Mouse (Mus musculus): ENCODE measurements around the gene Disp2. TPM values are rescaled to one million over a fixed set of nuclear protein-coding genes. Genes with fewer than 3 reads are reported as not detected.
A peak's percentile ranks its signal among the peaks of the same experiment; 100 is the strongest.

The Disp2 gene
- polyA plus RNA-seq (2015; fragmentation: Nextera tagmentation; extraction: Ambion mirVana) = 0.26 and 0.32 TPM in 2 replicates

- Histone ChIP-seq H3K9ac (no peak within 1 kb of the TSS), H3K27me3 (peaks cover 66% of the 10 kb centered on the region), H3K4me3 (replicated peaks) (peak within 1 kb of the TSS; percentile 17; the same call in 1 of the 2 replicates), H3K4me1 (replicated peaks) (peaks cover 18% of the 10 kb centered on the region), H3K36me3 (replicated peaks) (no peaks in the 10 kb centered on the region), H3K4me2 (peak within 1 kb of the TSS; percentile 55), H3K9me3 (replicated peaks) (no peaks in the 10 kb centered on the region), H3K27ac (replicated peaks) (no peak within 1 kb of the TSS)
- ATAC-seq (ENCODE audit: insufficient read depth) = peak; percentile 68
- 11% methylated on average over 39 of the region's 39 CpGs for WGBS (ENCODE audit: insufficient replicate concordance)
Measured at GRCm38 (mm10) chr2:118779504-118780480, at the start of gene Disp2. Gene Disp2, plus strand, starts transcription at chr2:118779719.

GRCm38 (mm10) chr2:118729816-118730621 lies 49.5 kb upstream of the Disp2 start:
- Histone ChIP-seq H3K27ac (replicated peaks) (no peak overlapping the region), H3K4me3 (replicated peaks) (no peak overlapping the region), H3K4me2 (no peak overlapping the region), H3K4me1 (replicated peaks) (peaks cover 13% of the 10 kb centered on the region; the same call in 1 of the 2 replicates), H3K9me3 (replicated peaks) (no peaks in the 10 kb centered on the region), H3K9ac (no peak overlapping the region), H3K36me3 (replicated peaks) (no peaks in the 10 kb centered on the region), H3K27me3 (peaks cover 59% of the 10 kb centered on the region)
- ATAC-seq (ENCODE audit: insufficient read depth) = no peak
- WGBS (ENCODE audit: insufficient replicate concordance) = 24% methylated on average over 8 of the region's 8 CpGs

GRCm38 (mm10) chr2:118730622-118730915 lies 49.0 kb upstream of the Disp2 start:
- Histone ChIP-seq H3K4me2 (no peak overlapping the region), H3K9ac (no peak overlapping the region), H3K27ac (replicated peaks) (no peak overlapping the region), H3K4me1 (replicated peaks) (peaks cover 13% of the 10 kb centered on the region; the same call in 1 of the 2 replicates), H3K27me3 (peaks cover 59% of the 10 kb centered on the region), H3K36me3 (replicated peaks) (no peaks in the 10 kb centered on the region), H3K4me3 (replicated peaks) (no peak overlapping the region), H3K9me3 (replicated peaks) (no peaks in the 10 kb centered on the region)
- ATAC-seq (ENCODE audit: insufficient read depth) = no peak
- WGBS (ENCODE audit: insufficient replicate concordance) = 1% methylated on average over 3 of the region's 3 CpGs

GRCm38 (mm10) chr2:118731981-118732380 lies 47.5 kb upstream of the Disp2 start:
- Histone ChIP-seq H3K36me3 (replicated peaks) (no peaks in the 10 kb centered on the region), H3K27ac (replicated peaks) (no peak overlapping the region), H3K9ac (no peak overlapping the region), H3K9me3 (replicated peaks) (no peaks in the 10 kb centered on the region), H3K4me3 (replicated peaks) (no peak overlapping the region), H3K4me1 (replicated peaks) (peaks cover 13% of the 10 kb centered on the region; the same call in 1 of the 2 replicates), H3K27me3 (peaks cover 50% of the 10 kb centered on the region), H3K4me2 (no peak overlapping the region)
- ATAC-seq (ENCODE audit: insufficient read depth) = no peak
- 75% methylated on average over 5 of the region's 5 CpGs for WGBS (ENCODE audit: insufficient replicate concordance)

- WGBS (ENCODE audit: insufficient replicate concordance) = 67% methylated on average over 5 of the region's 5 CpGs
- ATAC-seq (ENCODE audit: insufficient read depth) = no peak
- Histone ChIP-seq H3K4me2 (no peak overlapping the region), H3K4me3 (replicated peaks) (no peak overlapping the region), H3K27ac (replicated peaks) (no peak overlapping the region), H3K9me3 (replicated peaks) (no peaks in the 10 kb centered on the region), H3K9ac (no peak overlapping the region), H3K4me1 (replicated peaks) (peaks cover 13% of the 10 kb centered on the region; the same call in 1 of the 2 replicates), H3K27me3 (peaks cover 36% of the 10 kb centered on the region), H3K36me3 (replicated peaks) (no peaks in the 10 kb centered on the region)
Measured at GRCm38 (mm10) chr2:118733341-118733740, 46.2 kb upstream of the Disp2 start.

GRCm38 (mm10) chr2:118740341-118740740 lies 39.2 kb upstream of the Disp2 start:
- Histone ChIP-seq H3K4me3 (replicated peaks) (no peak overlapping the region), H3K36me3 (replicated peaks) (no peaks in the 10 kb centered on the region), H3K4me2 (no peak overlapping the region), H3K27ac (replicated peaks) (no peak overlapping the region), H3K9me3 (replicated peaks) (no peaks in the 10 kb centered on the region), H3K4me1 (replicated peaks) (peaks cover 16% of the 10 kb centered on the region), H3K9ac (no peak overlapping the region), H3K27me3 (peaks cover 45% of the 10 kb centered on the region)
- 16% methylated on average over 3 of the region's 3 CpGs for WGBS (ENCODE audit: insufficient replicate concordance)
- no peak for ATAC-seq (ENCODE audit: insufficient read depth)

- H3K9ac ChIP-seq = no peak overlapping the region
- peaks cover 20% of the 10 kb centered on the region for H3K4me1 ChIP-seq (replicated peaks)
- H3K9me3 ChIP-seq (replicated peaks) = no peaks in the 10 kb centered on the region
- H3K27me3 ChIP-seq = peaks cover 45% of the 10 kb centered on the region
- no peak overlapping the region for H3K4me2 ChIP-seq
- H3K27ac ChIP-seq (replicated peaks) = no peak overlapping the region
- 54% methylated on average over 9 of the region's 9 CpGs for WGBS (ENCODE audit: insufficient replicate concordance)
- ATAC-seq (ENCODE audit: insufficient read depth) = no peak
- no peaks in the 10 kb centered on the region for H3K36me3 ChIP-seq (replicated peaks)
- no peak overlapping the region for H3K4me3 ChIP-seq (replicated peaks)
Measured at GRCm38 (mm10) chr2:118741183-118741582, 38.3 kb upstream of the Disp2 start.

- Histone ChIP-seq H3K27me3 (peaks cover 45% of the 10 kb centered on the region), H3K9ac (no peak overlapping the region), H3K4me3 (replicated peaks) (no peak overlapping the region), H3K36me3 (replicated peaks) (0 out of 2 replicates have a peak, but pooled peaks cover 6% of the 10 kb centered on the region), H3K27ac (replicated peaks) (no peak overlapping the region), H3K9me3 (replicated peaks) (no peaks in the 10 kb centered on the region), H3K4me2 (no peak overlapping the region), H3K4me1 (replicated peaks) (peaks cover 41% of the 10 kb centered on the region)
- 24% methylated on average over 8 of the region's 8 CpGs for WGBS (ENCODE audit: insufficient replicate concordance)
- no peak for ATAC-seq (ENCODE audit: insufficient read depth)
Measured at GRCm38 (mm10) chr2:118743261-118743943, 36.1 kb upstream of the Disp2 start.

GRCm38 (mm10) chr2:118744621-118745020 lies 34.9 kb upstream of the Disp2 start:
- Histone ChIP-seq H3K4me2 (peak overlapping the region; percentile 100), H3K4me3 (replicated peaks) (peak overlapping the region; percentile 94), H3K27me3 (peaks cover 39% of the 10 kb centered on the region), H3K9me3 (replicated peaks) (no peaks in the 10 kb centered on the region), H3K27ac (replicated peaks) (no peak overlapping the region), H3K4me1 (replicated peaks) (peaks cover 51% of the 10 kb centered on the region), H3K36me3 (replicated peaks) (peaks cover 18% of the 10 kb centered on the region), H3K9ac (peak overlapping the region; percentile 92; the same call in 1 of the 2 replicates)
- WGBS (ENCODE audit: insufficient replicate concordance) = 13% methylated on average over 7 of the region's 7 CpGs
- ATAC-seq (ENCODE audit: insufficient read depth) = no peak

- ATAC-seq (ENCODE audit: insufficient read depth) = peak; percentile 86
- Histone ChIP-seq H3K36me3 (replicated peaks) (peaks cover 21% of the 10 kb centered on the region), H3K4me3 (replicated peaks) (peak within 1 kb of the TSS; percentile 94), H3K27ac (replicated peaks) (peak within 1 kb of the TSS; percentile 68), H3K9ac (peak within 1 kb of the TSS; percentile 92), H3K9me3 (replicated peaks) (no peaks in the 10 kb centered on the region), H3K4me2 (peak within 1 kb of the TSS; percentile 100), H3K4me1 (replicated peaks) (peaks cover 57% of the 10 kb centered on the region), H3K27me3 (peaks cover 36% of the 10 kb centered on the region)
- 1% methylated on average over 56 of the region's 57 CpGs for WGBS (ENCODE audit: insufficient replicate concordance)
Measured at GRCm38 (mm10) chr2:118745232-118745884, 34.2 kb upstream of the Disp2 start, which contains the start of gene Inafm2. Gene Inafm2, plus strand, starts transcription at chr2:118745758.

Data from liver, embryonic 15.5 days (tissue).